Mouse (Mus musculus) ES-Bruce4 (cell line): ENCODE data around the gene Atxn1.

Experiments used
- CTCF ChIP-seq: IDR thresholded peaks from one replicate; pipeline ENCODE4 v1.8.1; 2011; ENCODE audit warnings: low read depth, low read length
- EP300 ChIP-seq: IDR thresholded peaks from 2 replicates; pipeline ENCODE4 v1.6.1; 2011; ENCODE audit warnings: low read depth, low read length; ENCODE audit not compliant: insufficient read depth
- POLR2A ChIP-seq: IDR thresholded peaks from one replicate; pipeline ENCODE4 v1.8.1; 2011; ENCODE audit warnings: low read length; ENCODE audit not compliant: insufficient read depth

DNA sequence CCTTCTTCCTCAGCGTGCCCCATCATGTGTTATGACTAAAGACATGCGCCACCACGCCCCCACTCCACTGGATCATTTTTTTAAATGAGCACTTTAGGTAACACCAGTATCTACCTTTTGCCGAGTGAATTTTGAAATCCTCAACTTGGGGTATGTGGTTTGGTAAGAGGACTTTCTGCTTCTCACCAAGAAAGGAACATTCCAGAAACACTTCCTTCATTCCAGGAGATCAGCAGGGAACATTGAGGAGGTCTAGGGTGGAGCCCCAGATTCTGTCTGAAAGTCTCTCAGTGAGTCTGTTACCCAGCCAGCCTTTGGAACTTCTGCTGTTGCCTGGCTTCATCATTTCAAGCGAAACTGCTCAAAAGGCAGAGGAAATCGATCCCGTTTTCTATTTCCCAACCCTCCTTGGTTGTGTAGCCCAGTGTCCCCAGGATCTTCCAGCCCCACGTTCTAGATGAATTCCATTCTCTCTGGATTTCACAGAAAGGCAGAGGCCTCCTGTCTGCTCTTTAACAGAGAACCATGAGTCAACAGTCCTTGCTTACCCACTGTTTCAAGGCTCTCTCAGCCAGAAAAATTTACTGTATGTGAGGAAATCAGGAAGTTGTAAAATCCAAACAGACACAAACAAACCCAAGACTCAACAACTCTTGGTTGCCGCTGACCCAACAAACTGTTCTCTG lies 9.3 kb downstream of the Atxn1 start:
- TF ChIP-seq CTCF (no peak), POLR2A (no peak), EP300 (no peak)
